Mouse (Mus musculus) midbrain, embryonic 15.5 days (tissue): ENCODE data around the gene Fkbp1b. TPM values are rescaled to one million over a fixed set of nuclear protein-coding genes. Genes with fewer than 3 reads are reported as not detected.
"Not testable (repeated sequence)": the region's sequence is repeated elsewhere in the genome, so short reads cannot be mapped to it uniquely, and the experiment has no call there.

Source experiments
- ATAC-seq: fragments of 200-750 bp; cut with Nextera tagmentation; replicated peaks from 2 replicates; pipeline ENCODE4 v1.8.0; 2017; ENCODE audit warnings: moderate TSS enrichment
- H3K27ac ChIP-seq: fragments of 300-500 bp; sonication (generic); 2 replicates; pipeline ENCODE4 v1.5.1; 2015; ENCODE audit warnings: mild to moderate bottlenecking, inconsistent platforms
- H3K27me3 ChIP-seq: fragments of 300-500 bp; sonication (generic); replicated peaks from 2 replicates; pipeline ENCODE4 v1.6.1; 2015; ENCODE audit warnings: inconsistent platforms
- H3K36me3 ChIP-seq: fragments of 300-500 bp; sonication (generic); replicated peaks from 2 replicates; pipeline ENCODE4 v1.6.1; 2015; ENCODE audit warnings: inconsistent platforms
- H3K4me1 ChIP-seq: fragments of 300-500 bp; sonication (generic); 2 replicates; pipeline ENCODE4 v1.6.1; 2015; ENCODE audit warnings: inconsistent platforms
- H3K4me2 ChIP-seq: fragments of 300-500 bp; sonication (generic); 2 replicates; pipeline ENCODE4 v1.6.1; 2015; ENCODE audit warnings: inconsistent platforms, mild to moderate bottlenecking, moderate library complexity
- H3K4me3 ChIP-seq: fragments of 300-500 bp; sonication (generic); 2 replicates; pipeline ENCODE4 v1.5.1; 2015; ENCODE audit warnings: mild to moderate bottlenecking, inconsistent platforms
- H3K9ac ChIP-seq: fragments of 300-500 bp; sonication (generic); 2 replicates; pipeline ENCODE4 v1.6.1; 2015; ENCODE audit warnings: mild to moderate bottlenecking, inconsistent platforms
- H3K9me3 ChIP-seq: fragments of 300-500 bp; sonication (generic); 2 replicates; pipeline ENCODE4 v1.6.1; 2016; ENCODE audit warnings: inconsistent platforms
- WGBS: fragments of 180-500 bp; shearing (Covaris S2); methylation state at CpG from one replicate; pipeline ENCODE4 v1.1.7; 2015; ENCODE audit warnings: mixed read lengths; 5-methylcytosine and 5-hydroxymethylcytosine counted together
- polyA plus RNA-seq: library from polyadenylated mRNA; unstranded; fragments of >200 nt; fragmentation: Nextera tagmentation; extraction: Ambion mirVana; gene quantifications from 2 replicates; pipeline ENCODE4 v1.2.1, GENCODE M21; 2015

Fkbp1b gene
- polyA plus RNA-seq, 1 experiment from 2014 or later, result 30.9 TPM

DNA sequence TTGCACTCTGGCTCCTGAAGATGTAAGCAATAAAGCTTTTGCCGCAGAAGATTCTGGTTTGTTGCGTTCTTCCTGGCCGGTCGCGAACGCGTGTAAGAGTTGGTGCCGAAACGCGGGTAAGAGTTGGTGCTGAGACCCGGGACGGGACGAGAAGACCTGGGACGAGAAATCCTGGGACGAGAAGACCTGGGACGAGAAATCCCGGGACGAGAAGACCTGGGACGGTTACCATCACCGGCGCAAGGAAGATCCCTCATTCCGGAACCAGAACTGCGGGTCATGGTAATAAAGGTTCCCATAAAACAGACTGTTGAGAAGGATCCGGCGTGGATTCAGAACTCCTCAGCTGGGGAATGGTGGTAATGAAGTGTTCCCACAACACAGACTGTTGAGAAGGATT, 53.3 kb downstream of the Fkbp1b start:
- not testable (repeated sequence) for H3K27ac ChIP-seq, H3K9ac ChIP-seq, H3K27me3 ChIP-seq, H3K4me3 ChIP-seq, H3K36me3 ChIP-seq, H3K9me3 ChIP-seq, H3K4me1 ChIP-seq, H3K4me2 ChIP-seq, ATAC-seq
- WGBS, result 95% methylated on average over 25 of the region's 25 CpGs

GRCm38 (mm10) chr12:4784466-4784865, 56.9 kb downstream of the Fkbp1b start:
- Histone ChIP-seq H3K27me3 (no peaks in the 10 kb centered on the region), H3K9ac (no peak overlapping the region), H3K4me1 (no peaks in the 10 kb centered on the region), H3K9me3 (no peaks in the 10 kb centered on the region), H3K4me3 (no peak overlapping the region), H3K4me2 (no peak overlapping the region), H3K36me3 (no peaks in the 10 kb centered on the region), H3K27ac (no peak overlapping the region)
- ATAC-seq, result no peak
- WGBS, result 80% methylated on average over 2 of the region's 2 CpGs

DNA sequence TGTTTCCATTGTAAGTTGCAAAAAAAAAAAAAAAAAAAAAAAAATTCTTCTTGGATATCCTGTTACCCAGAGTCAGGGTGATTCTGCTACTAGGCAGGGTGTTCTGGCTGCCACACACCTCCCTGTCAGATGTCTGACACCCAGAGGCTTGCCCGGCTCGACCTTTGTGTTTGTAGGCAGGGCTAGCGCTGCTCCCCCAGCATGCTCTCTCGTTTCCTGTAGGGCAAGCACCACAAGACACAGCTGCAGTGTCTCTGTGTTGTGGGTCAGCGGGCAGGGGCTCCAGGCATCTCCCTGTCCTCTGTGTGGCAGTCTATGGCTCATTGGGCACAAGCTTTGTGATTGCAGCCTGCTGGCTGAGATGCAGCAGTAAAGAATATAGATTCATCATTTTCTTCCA, 57.8 kb downstream of the Fkbp1b start:
- no peaks in the 10 kb centered on the region for H3K4me1 ChIP-seq
- no peak for ATAC-seq
- H3K4me3 ChIP-seq, result no peak overlapping the region
- no peak overlapping the region for H3K9ac ChIP-seq
- H3K36me3 ChIP-seq, result no peaks in the 10 kb centered on the region
- no peak overlapping the region for H3K4me2 ChIP-seq
- no peaks in the 10 kb centered on the region for H3K27me3 ChIP-seq
- H3K27ac ChIP-seq, result no peak overlapping the region
- 50% methylated on average over 5 of the region's 5 CpGs for WGBS
- H3K9me3 ChIP-seq, result no peaks in the 10 kb centered on the region

Other genes starting within 250 kb of the Fkbp1b start
- 21.9 and 25.0 TPM in 2 replicates for gene Itsn2, start 249.0 kb downstream of the Fkbp1b start, polyA plus RNA-seq
- not detected in 2 replicates for gene Gm3625, start 248.7 kb downstream of the Fkbp1b start, polyA plus RNA-seq
- 1.0 and 1.3 TPM in 2 replicates for gene Fam228a, start 103.2 kb downstream of the Fkbp1b start, polyA plus RNA-seq
- gene Pfn4, start 72.6 kb downstream of the Fkbp1b start, polyA plus RNA-seq, result 12.9 and 13.8 TPM in 2 replicates
- 4.7 and 6.1 TPM in 2 replicates for gene Fam228b, start 72.3 kb downstream of the Fkbp1b start, polyA plus RNA-seq
- 180 and 200 TPM in 2 replicates for gene Sf3b6, start 24.0 kb downstream of the Fkbp1b start, polyA plus RNA-seq
- 13.8 and 15.0 TPM in 2 replicates for gene Wdcp, start 1.7 kb upstream of the Fkbp1b start, polyA plus RNA-seq
- gene Mfsd2b, start 32.8 kb upstream of the Fkbp1b start, polyA plus RNA-seq, result 2.6 TPM in 2 replicates
- gene Ubxn2a, start 66.1 kb upstream of the Fkbp1b start, polyA plus RNA-seq, result 40.4 and 41.7 TPM in 2 replicates
- gene Atad2b, start 75.8 kb upstream of the Fkbp1b start, polyA plus RNA-seq, result 11.2 and 11.3 TPM in 2 replicates